Mouse (Mus musculus) T-helper 1 cell (primary cell): ENCODE measurements around the gene Tgm6.

Experiments used
- in situ Hi-C: fragments of 300-600 bp; cut with MboI, MseI; formaldehyde crosslinking; loops from one replicate; pipeline ENCODE4 v1.15.1; 2025; ENCODE audit warnings: high pct_unique_total_duplicates

Tgm6 gene

DNA sequence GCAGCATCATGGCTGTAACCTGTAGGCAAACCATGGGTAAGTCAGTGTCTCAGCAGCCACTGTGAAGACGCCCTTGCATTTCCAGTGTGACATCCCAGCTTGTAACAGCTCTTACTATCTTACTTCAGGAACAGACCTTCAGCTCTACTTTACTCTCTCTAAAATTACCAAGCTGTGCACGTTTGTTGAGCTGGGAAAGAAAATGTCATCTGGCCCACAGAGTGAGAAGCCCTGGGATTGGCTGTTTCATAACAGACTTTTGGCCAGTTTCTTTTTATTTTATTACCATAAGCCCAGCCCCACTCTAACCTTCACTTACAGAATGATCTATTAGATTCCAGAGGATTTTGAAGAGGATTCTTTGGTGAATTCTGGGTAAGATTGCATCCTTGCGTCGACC lies at the start of gene Tgm6:
TSS of gene Tgm6 (plus strand) at position 301 of the 400 bp plus-strand sequence.
- in situ Hi-C loops = no loop called here

DNA sequence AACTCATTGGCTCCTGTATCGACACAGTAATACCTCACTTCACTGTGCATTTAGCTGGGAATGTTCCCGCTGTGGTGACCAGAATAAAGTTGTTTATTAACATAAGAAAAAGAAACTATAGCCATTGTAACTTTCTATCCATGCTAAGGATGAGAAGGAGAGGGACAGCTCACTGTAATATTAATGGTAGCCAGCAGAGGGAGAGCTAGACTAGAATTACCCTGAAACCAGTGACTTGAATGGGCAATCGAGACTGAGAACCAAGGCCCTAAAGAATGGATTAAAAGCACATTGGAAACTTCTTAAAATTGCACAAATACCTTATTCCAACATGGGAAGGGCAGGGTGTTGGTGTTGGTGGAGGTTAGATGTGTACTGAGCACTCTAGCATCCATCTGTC lies 44.0 kb upstream of the Tgm6 start:
- in situ Hi-C loops = no loop called here

DNA sequence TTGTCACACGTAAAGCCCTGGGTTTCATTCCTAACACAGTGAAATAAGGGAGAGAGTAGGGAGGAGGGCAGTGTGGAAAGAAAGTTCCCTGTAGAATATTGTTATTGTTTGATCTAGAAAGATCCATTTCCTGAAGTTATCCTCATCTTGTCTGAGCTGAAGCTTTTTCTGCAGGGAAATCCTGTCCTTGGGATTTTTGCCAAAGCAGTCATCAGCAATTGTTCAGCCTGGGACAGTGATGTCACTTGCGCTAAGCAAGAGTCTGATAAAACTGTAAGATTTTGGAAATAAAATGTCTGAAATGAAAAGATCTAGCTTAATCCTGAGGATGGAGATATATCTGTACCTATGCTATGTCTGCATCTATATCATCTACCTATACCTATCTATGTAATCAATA lies 41.8 kb upstream of the Tgm6 start:
- in situ Hi-C loops = loop anchor here (5.0 kb wide), 1 partner anchor 172 kb away; no protein-coding TSS in a partner anchor

DNA sequence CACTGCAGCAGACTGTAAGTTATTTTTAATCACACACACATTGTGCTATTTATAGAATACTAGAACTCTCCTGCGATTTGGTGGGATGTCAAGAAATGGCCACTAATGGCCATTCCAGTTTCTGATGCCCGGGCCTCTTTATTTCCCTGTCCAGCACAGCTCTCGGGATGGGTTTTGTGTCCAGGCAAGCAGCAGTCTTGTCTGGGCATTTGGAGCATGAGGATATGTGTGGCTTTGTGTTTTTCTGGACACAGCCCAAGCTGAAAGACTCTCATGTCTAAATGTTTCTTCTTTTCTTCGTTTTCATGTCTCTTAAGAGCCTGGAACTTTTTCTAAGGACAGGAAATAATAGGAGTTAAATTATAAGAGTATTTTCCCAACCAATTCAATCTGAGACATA lies 588 bp downstream of the Tgm6 start:
- in situ Hi-C loops = no loop called here

DNA sequence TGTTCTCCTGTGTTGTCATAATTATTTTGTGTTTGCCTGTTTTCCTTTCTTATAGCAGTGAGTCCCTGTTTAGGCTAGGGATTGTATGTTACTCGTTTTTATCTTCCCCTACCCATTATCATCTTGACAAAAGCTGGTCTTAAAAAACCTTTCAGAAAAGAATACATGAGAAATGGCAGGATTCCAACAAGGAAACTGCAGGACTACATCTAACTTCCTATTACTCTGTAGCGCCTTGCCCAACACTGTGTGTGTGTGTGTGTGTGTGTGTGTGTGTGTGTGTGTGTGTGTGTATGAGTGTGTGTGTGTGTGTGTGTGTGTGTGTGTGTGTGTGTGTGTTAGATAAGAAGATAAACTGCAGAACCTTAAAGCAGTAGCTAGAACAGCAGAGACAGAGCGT lies 1.2 kb downstream of the Tgm6 start:
- in situ Hi-C loops = no loop called here

DNA sequence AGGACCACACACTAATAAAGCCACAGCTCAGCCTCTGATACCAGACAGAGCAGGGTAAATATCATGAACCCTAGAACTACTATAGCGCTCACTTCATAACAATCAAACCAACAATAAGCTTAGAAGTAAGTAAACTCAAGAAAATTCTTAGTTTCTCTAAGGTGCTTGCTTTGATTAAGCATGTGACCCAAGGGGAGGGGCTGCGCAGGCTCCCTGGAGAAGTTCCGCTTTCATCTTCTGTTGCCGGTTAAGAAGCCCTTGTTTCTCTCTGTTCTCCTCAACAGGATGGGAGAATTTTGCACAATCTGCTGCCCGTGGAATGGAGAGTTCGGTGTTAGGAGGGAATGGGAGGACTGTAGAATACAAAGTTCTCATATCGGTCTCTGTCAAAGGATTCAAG lies 6.4 kb downstream of the Tgm6 start:
- in situ Hi-C loops = no loop called here

DNA sequence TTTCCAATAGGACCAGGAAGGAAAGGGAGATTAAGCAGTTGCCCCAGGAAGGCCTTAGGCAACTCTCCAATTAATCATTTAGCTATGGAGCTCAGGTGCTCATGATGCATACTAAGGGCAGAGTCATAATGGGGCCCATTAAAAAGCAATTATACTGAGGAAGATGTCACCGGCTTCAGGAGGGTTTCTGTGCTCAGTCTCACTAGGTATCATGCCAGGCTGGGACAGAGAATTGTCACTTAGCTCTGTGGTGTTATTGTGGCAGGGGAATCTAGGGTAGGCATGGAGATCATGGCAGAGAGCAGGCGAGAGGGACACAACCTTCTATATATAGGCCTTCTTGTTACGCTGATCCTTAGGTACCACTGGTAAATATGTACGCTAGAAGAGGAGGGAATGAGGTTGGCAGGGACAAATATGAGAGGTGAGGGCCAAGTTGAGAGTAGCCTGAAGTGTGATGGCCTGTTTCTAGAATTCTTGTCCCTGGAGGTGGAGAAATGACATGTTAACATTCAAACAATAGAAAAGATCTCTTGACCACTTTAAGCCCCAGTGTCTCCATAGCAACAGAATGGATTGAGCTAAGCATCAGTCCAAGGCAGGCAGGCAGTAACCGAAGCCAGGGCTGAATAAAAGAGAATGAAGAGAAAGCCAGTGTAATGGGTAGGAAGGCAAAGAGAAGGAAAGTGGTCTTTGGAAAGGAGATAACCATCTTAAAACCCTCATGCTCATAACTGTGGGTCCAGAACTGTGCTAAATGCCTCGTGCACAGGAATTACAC lies 13.3 kb downstream of the Tgm6 start:
- in situ Hi-C loops = no loop called here

DNA sequence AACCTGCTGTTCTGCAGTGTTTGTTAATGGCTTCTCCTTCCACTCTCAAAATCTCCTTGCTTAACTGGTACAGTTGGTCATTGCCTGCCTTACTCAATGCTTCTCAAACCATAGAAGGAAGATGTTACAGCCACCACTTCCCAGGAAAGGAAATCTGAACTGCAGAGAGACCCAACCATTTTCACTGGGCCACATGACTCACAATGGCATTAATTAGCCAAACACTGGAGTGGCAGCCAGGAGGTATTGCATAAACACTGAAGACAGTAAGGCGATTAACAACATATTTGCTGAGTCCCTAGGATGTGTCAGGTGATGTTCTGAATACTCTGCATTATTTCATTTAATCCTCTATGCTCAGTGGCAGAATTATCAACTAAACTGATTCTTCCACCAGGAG lies 13.9 kb downstream of the Tgm6 start:
- in situ Hi-C loops = no loop called here

DNA sequence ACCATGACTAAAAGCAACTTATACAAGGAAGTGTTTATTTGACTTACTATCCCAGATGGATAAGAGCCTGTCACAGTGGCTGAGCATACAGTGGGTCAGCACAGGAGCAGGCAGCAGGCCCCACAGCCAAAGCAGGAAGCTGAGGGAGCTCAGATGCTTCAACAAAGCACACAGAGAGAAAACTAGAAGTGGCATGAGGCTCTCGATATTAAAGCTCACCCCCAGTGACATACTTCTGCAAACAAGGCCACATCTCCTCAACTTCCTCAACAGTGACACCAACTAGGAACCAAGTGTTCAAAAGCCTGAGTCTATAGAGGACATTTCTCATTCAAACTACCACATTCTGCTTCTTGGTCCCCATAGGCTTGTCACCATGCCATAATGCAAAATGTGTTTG lies 17.5 kb downstream of the Tgm6 start:
- in situ Hi-C loops = no loop called here

DNA sequence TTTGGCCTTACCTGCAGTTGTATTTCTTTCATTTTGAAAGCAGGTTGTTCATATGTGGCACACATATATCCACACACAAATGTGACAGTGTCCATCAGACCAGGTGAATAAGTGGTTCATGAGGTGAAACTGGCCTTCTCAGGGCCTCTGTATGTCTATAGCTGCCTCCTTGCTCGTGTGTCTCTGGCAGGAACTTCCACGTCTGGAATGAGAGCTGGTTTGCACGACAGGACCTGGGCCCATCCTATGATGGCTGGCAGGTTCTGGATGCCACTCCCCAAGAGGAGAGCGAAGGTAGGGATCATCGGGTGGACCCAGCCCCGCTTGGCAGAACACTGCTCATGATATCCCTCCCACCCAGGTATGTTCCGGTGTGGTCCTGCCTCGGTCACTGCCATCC lies 30.8 kb downstream of the Tgm6 start:
- in situ Hi-C loops = no loop called here

DNA sequence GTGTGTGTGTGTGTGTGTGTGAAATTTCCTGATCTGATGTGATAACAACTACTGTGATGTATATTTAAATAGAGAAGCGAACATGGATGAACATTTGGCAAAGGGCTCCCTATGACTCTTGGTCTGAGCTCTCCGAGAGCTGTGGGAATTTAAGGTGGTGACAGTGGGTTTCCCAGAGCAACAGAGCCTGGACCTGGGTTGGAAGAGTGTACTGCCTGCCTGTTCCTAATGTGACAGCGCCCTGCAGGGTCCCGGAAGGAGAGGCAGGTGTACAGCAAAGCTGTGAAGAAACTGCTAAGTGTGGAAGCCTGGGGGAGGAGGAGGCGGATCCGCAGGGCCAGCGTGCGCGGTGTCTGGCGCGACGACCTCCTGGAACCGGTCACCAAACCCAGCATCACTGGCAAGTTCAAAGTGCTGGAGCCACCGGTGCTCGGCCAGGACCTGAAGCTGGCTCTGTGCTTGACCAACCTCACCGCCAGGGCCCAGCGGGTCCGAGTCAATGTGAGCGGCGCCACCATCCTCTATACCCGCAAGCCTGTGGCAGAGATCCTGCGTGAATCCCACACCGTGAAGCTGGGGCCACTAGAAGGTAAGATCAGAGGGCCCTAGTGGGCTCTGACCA lies 32.6 kb downstream of the Tgm6 start:
- in situ Hi-C loops = no loop called here

DNA sequence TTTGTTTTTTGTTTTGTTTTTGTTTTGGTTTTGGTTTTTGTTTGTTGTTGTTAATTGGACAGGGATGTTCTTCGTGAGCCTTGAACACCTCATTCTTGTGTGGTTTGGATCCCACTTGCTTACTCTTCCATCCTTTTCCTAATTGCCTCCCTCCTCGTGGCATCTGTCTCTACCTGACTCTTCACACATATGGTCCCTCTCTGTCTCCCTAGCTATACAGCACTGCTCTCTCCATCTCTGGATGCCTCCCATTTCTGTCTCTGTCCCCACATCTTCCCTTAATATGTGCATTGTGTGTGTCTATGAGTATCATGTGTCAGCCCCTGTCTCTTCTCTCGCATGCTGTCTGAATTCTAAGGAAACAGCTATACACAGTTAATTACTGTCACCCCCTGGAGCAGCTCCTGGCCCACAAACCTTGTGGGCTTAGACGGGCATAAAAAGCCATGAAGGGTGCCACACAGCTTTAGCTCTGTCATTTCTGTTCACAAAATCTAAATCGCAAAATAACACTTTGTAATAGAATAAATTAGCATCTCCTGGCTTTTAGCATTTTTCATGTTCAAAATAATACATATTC lies 34.0 kb downstream of the Tgm6 start:
- in situ Hi-C loops = no loop called here

DNA sequence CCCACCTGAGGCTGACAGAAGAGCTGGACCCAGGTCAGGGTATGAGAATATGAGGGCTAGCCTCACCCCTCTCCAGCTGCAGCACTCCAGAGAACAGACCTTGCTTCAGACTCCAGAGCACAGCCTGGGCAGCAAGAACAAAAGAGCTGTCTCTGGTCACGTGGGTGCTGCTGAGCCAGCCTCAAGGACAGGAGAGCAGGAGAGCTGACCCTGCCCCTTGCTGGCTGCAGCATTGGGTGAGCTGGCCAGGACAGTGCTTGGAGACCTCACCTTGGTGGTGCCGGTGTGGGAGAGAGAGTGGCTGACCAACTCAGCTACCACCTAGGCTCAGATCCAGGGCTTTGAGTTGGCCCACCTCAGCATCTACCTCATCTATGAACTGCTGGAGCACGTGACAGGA lies 43.0 kb downstream of the Tgm6 start:
- in situ Hi-C loops = loop anchor here (5.0 kb wide), 1 partner anchor 327 kb away; no protein-coding TSS in a partner anchor

DNA sequence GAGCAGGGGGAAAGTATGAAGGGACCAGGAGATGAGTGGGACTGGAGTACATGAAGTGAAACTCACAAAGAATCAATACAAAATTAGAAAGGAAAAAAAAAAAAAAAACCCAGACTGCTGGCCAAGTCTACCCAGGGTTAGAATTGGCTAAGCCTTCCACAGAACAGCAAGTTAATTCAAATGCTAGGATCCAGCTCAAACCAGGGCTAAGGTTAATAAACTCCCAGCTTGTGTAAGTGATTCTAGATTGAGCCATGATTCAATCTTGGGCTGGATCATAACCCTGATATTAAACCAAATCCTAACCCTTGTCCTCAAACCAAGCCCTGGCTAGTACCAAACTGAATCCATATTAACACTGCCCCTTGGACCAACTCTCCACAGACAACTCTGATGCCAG lies 43.6 kb downstream of the Tgm6 start:
- in situ Hi-C loops = loop anchor here (5.0 kb wide), 1 partner anchor 326 kb away; no protein-coding TSS in a partner anchor

DNA sequence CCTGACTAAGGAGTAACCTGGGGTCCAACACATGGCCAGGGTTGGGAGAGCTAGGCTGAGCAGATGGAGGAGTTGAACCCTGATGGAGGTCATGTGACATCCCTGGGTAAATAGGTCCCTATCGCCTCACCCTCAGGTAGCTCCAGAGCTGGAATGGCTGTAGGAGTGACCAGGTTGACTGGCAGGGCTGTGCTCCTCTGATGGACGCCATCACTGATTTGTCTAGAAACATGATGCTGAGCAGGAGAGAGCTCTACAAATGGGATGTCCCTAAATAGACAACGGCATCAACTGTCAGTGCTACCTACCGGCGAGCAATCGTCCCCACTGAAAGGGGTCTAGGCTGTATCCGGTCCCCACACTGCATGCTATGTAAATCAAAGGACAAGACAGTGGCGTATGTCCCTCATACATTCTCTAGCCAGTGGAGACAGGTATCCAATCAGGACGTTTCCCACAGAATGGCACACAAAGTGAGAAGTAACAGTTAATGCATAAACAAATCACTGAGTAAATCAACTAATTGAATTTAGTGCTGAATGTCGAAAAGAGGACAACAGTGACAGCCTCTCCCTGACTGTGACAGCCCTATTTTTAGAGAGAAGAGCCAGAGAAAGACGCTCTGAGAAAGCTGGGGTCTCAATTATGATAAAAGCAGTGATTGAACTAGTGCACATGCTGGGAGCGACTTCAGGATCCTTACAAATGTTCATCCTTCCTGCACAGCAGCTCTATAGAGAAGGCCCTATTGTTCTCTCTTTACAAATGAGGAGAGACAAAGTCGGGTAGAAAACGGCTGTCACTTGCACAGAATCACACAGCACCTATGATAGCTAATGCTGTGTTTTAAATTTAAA lies 45.2 kb downstream of the Tgm6 start:
- in situ Hi-C loops = loop anchor here (5.0 kb wide), 1 partner anchor 325 kb away; no protein-coding TSS in a partner anchor

DNA sequence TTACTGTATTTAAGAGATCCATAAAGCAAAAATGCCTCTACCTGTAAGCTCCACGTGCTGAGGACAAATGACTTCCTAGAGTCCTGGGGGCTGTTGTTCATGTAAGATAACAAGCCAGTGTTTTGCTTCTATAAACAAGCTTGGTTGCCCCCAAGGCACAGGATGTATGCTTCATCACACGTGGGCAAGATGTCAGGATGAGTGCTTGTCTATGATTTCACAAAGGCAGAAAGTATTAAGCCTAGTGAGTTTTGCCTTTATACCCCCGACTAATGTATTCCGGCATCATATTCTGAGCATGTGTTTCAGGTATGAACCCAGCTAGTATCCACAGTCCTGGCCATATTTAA lies 45.8 kb downstream of the Tgm6 start:
- in situ Hi-C loops = loop anchor here (5.0 kb wide), 1 partner anchor 324 kb away; no protein-coding TSS in a partner anchor

DNA sequence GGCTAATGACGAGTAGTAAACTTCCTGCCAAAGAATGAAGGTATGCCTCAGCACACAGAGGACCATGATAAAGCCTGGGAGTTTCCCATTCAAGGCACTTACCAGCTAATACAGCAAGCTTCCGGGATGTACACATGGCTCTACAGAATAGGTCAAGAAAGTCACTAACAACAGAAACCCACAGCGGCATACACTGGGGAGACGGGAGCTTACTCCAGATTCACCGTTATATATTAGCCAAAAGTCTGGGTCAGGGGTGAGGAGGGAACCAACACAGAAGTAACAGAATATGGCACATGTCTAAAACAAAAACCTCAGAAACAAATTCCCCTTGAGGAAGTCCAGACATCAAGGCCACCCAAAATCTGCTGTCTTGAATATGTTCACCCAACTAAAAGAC lies 50.5 kb downstream of the Tgm6 start:
- in situ Hi-C loops = no loop called here

DNA sequence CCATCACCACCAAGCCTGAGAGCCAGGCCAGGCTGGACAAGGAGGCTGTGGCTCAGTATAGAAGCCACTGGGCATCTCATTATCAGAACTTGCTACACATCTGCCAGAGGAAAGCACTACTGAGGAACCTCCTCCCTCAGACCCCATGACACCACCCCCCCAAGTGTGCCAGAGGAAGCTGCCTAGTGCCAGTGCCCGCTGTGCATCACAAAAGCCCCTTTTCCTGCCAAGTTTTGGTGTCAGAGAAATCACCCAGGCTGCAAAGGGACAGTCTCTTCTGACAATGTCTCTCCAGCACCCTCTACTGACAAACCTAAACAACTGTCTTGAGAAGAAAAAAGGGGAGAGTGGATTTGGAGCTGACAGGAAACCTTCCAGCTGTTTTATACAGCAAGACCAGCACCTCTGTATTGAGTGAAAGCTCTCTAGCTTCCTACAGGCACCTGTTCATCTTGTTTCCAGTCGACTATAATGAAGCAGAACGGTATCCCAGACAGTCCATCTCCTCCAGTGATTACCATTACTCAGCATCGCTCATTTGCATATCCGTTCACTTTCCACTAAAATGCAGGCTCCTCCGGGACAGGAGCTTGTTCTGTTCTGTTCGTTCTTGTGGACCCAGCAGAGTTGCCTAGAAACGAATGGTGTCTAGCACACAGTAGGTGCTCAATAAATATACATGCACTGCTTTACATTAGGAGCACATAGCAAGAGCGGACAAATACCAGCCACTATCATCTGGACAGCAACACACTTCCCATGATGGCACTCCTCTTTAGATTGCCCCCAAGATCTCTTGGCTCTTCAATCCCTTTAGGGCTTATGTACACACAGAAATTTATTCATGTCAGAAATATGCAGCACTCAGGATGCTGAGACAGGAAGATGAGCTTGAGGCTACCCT lies 54.3 kb downstream of the Tgm6 start:
- in situ Hi-C loops = no loop called here

DNA sequence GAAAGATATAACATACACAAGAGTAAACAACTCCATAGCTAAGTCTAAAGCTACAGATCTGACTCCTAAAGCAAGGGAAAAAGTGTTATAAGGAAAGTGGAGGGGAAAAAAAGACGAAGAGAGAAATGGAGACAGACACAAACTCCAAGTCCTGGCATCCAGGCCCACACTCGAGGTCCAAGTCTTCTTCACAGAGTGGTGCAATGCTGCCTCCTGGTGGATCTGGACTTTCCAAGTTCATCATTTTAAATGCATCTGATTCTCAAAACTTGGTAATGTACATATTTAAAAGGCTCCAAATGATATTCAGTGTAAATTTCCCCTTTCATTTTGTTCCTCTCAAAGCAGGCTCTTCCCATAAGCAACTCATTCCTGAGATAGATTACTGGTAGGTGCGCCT lies 55.6 kb downstream of the Tgm6 start:
- in situ Hi-C loops = no loop called here

DNA sequence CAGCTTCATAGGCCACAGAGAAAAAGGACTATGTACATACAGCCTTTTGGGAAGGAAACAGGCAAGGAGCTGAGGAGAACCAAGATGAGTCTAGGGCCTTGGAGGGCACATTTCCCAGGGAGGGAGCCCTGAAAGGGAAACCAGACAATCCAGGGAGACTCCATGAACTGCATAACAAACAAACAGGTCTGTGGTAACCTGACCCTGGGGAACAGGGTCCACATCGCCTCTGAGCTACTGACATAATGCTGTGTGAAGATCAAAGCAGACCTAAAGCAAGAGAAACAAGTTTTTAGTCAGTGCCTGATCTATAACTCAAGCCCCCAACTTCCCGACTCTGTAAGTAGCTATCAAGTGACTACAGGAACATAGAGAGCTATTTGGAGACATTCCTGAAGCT lies 59.5 kb downstream of the Tgm6 start:
- in situ Hi-C loops = loop anchor here (10.0 kb wide), 1 partner anchor 253 kb away; the partner anchor contains the start of genes Pced1a and Vps16

DNA sequence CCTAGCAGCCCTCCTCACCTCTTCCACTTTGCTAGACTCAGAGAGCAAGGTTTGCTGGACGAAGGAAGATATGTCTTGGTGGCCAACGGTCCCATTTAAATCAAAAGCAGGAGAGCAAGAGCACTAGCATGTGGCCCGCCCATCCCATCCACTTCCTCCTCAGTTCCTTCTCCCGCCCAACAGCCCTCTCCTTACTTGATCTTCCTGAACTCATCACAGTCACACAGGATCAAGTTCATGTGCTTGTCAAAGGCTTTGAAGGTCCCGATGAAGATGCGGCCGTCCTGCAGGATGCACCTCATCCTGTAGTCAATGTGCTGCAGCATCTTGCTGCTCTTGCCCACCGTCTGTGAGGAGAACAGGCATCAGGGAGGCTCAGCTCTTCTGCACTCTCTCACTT lies 64.6 kb downstream of the Tgm6 start:
- in situ Hi-C loops = loop anchor here (5.0 to 10.0 kb wide), 2 partner anchors 105 to 248 kb away; partner anchors contain the start of genes Idh3b, Pced1a and Vps16
